Mouse (Mus musculus): ENCODE measurements at regions not wholly inside any gene's neighbourhood (a gene's known extent, or its start where the extent isn't known, plus 50 kb on each side); places are given as distances from the start of the nearest gene placed in this dataset.

DNA sequence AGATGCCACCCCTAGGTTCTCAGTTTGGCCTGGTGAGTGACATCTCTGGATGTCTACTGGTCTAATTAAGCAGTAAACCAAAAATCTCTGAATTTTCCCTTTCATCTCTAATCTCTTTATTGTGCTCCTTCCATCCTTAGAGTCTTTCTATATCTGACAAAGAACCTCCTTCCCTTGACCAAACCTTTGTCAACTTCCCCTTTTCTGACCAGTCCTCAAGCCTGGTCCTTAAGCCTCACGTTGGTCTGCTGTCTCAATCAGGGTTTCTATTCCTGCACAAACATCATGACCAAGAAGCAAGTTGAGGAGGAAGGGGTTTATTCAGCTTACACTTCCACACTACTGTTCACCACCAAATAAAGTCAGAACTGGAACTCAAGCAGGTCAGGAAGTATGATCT is 116.4 kb upstream of the Tab2 start:
- WGBS, result 71% methylated on average over 1 of the region's 1 CpGs
- Histone ChIP-seq H3K36me3 (ENCODE audit: insufficient read depth) (no peaks in the 10 kb centered on the region), H3K4me1 (ENCODE audit: insufficient read depth) (no peaks in the 10 kb centered on the region), H3K9ac (no peak overlapping the region), H3K4me3 (ENCODE audit: low read depth, low read length) (no peak overlapping the region), H3K27me3 (ENCODE audit: insufficient read depth, low read length) (no peaks in the 10 kb centered on the region), H3K27ac (ENCODE audit: low read depth) (no peak overlapping the region), H3K9me3 (ENCODE audit: low read depth, low read length) (no peaks in the 10 kb centered on the region), H3K4me2 (no peak overlapping the region)
- DNase-seq (no peak), ATAC-seq (ENCODE audit: insufficient read depth) (no peak)
- no peak for TF ChIP-seq CTCF (IDR thresholded peaks at IDR 0.05; ENCODE audit: low read depth)

DNA sequence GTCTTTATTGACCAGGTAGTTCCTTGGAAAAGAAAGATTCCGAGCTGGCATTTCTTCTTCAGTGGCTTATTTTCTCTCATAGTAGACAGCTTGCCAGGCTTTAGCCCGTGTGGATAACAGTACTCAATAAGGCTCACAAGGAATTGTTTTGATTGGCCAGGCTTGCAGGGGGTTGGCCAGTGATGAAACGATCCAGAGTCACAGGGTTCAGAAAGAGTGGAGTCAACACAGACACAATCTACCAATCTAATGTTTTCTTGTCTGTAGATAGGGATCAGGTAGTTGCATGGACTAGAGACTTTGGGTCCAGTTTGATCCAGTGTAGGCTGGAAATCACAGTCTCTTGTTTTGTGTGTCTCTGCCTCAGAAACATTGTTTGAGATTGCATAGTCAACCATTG is 115.8 kb upstream of the Tab2 start:
- Histone ChIP-seq H3K27me3 (ENCODE audit: insufficient read depth, low read length) (no peaks in the 10 kb centered on the region), H3K9ac (no peak overlapping the region), H3K27ac (ENCODE audit: low read depth) (no peak overlapping the region), H3K4me3 (ENCODE audit: low read depth, low read length) (no peak overlapping the region), H3K36me3 (ENCODE audit: insufficient read depth) (no peaks in the 10 kb centered on the region), H3K9me3 (ENCODE audit: low read depth, low read length) (no peaks in the 10 kb centered on the region), H3K4me2 (no peak overlapping the region), H3K4me1 (ENCODE audit: insufficient read depth) (no peaks in the 10 kb centered on the region)
- ATAC-seq (ENCODE audit: insufficient read depth), result no peak
- no peak for DNase-seq
- WGBS, result 71% methylated on average over 3 of the region's 3 CpGs
- TF ChIP-seq CTCF (IDR thresholded peaks at IDR 0.05; ENCODE audit: low read depth), result no peak

DNA sequence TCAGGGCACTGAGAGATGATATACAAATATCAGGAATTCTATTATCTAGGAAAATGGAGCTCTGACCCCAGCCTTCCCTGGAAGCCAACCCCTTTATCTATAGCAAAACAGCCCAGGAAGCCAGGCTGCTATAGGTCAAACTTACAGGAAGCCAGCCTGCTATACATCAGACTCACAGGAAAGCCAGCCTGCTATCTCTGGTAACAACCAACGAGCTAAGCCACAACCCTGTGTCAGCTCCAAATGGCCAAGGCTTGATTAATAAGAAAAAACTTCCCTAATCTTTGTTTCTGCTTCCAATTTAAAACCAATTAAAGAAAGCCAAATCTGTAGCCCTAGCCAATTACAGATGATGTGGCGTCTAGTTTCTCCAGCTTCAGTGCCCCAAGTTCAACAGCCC is 114.4 kb upstream of the Tab2 start:
- ATAC-seq (ENCODE audit: insufficient read depth) (peak; percentile 44; the same call in 1 of the 2 replicates), DNase-seq (peak; percentile 24)
- Histone ChIP-seq H3K36me3 (ENCODE audit: insufficient read depth) (no peaks in the 10 kb centered on the region), H3K4me3 (ENCODE audit: low read depth, low read length) (no peak overlapping the region), H3K27me3 (ENCODE audit: insufficient read depth, low read length) (no peaks in the 10 kb centered on the region), H3K4me1 (ENCODE audit: insufficient read depth) (no peaks in the 10 kb centered on the region), H3K9ac (no peak overlapping the region), H3K4me2 (no peak overlapping the region), H3K9me3 (ENCODE audit: low read depth, low read length) (no peaks in the 10 kb centered on the region), H3K27ac (ENCODE audit: low read depth) (no peak overlapping the region)
- WGBS, result 30% methylated on average over 2 of the region's 2 CpGs
- no peak for TF ChIP-seq CTCF (IDR thresholded peaks at IDR 0.05; ENCODE audit: low read depth)

DNA sequence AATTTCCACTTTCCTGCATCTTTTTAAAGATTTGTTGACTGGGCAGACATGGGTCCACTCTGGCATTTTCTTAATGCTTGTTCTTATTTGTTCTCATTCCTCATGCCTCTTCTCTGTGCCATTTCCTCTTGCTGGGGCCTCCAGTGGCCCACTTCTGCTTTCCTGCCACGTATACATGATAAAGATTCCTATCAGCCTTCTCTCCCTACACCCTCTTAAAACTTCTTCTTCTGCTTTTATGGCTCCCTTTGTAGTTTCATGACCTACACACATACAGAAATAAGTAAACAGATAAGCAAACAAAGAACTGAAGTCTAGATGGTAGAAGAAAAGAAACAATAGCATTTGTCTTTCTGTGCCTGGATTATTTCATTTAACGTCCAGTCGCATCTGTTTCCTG is 110.9 kb upstream of the Tab2 start:
- Histone ChIP-seq H3K9ac (no peak overlapping the region), H3K4me2 (no peak overlapping the region), H3K27me3 (ENCODE audit: insufficient read depth, low read length) (no peaks in the 10 kb centered on the region), H3K36me3 (ENCODE audit: insufficient read depth) (no peaks in the 10 kb centered on the region), H3K9me3 (ENCODE audit: low read depth, low read length) (no peaks in the 10 kb centered on the region), H3K4me1 (ENCODE audit: insufficient read depth) (no peaks in the 10 kb centered on the region), H3K4me3 (ENCODE audit: low read depth, low read length) (no peak overlapping the region), H3K27ac (ENCODE audit: low read depth) (no peak overlapping the region)
- DNase-seq (no peak), ATAC-seq (ENCODE audit: insufficient read depth) (no peak)
- TF ChIP-seq CTCF (IDR thresholded peaks at IDR 0.05; ENCODE audit: low read depth), result no peak
- WGBS, result 58% methylated on average over 3 of the region's 3 CpGs

DNA sequence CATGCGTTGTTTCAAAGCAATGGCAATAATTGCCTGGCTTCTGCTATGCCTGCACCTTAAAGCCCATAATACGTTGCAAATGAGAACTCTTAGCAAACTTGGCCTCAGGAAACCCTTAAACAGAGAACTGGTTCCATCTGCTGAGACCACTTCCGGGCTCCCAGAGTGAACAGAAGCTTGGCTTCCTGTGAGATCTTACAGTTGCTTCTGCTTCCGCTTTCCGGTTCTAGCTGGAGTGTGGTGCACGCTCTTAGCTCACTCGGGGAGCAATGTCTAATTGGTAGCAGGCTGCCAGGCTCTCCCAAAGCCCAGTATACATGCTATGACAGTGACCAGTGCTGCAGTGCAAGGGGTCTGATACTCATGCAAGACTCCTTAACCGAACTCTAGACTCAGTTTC is 109.7 kb upstream of the Tab2 start:
- WGBS, result 78% methylated on average over 8 of the region's 8 CpGs
- Histone ChIP-seq H3K36me3 (ENCODE audit: insufficient read depth) (no peaks in the 10 kb centered on the region), H3K27ac (ENCODE audit: low read depth) (no peak overlapping the region), H3K4me1 (ENCODE audit: insufficient read depth) (no peaks in the 10 kb centered on the region), H3K27me3 (ENCODE audit: insufficient read depth, low read length) (no peaks in the 10 kb centered on the region), H3K4me3 (ENCODE audit: low read depth, low read length) (no peak overlapping the region), H3K9me3 (ENCODE audit: low read depth, low read length) (no peaks in the 10 kb centered on the region), H3K4me2 (no peak overlapping the region), H3K9ac (no peak overlapping the region)
- peak; percentile 63 for DNase-seq
- TF ChIP-seq CTCF (IDR thresholded peaks at IDR 0.05; ENCODE audit: low read depth), result no peak
- no peak for ATAC-seq (ENCODE audit: insufficient read depth)

DNA sequence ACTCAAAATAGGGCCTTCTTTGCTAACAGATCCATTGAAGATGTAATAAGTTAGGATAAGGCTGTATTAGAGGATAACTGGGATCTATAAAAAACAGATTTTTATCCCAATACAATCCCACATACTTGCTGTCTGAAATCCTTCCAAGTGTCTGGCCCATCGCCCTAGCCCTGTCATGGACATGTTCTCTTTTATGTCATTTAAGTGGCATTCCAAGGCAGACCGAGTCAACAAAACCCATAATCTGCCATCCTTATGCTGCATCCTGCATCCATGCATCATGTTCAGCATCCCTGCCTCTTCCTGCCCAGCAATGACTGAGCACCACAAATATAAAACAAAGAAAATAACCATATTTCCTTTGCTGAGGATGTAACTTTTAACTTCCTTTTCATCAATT is 108.3 kb upstream of the Tab2 start:
- H3K9me3 ChIP-seq (ENCODE audit: low read depth, low read length), result no peaks in the 10 kb centered on the region
- ATAC-seq (ENCODE audit: insufficient read depth), result no peak
- no peak overlapping the region for H3K4me3 ChIP-seq (ENCODE audit: low read depth, low read length)
- WGBS, result 66% methylated on average over 2 of the region's 2 CpGs
- H3K4me1 ChIP-seq (ENCODE audit: insufficient read depth), result no peaks in the 10 kb centered on the region
- H3K9ac ChIP-seq, result no peak overlapping the region
- TF ChIP-seq CTCF (IDR thresholded peaks at IDR 0.05; ENCODE audit: low read depth), result no peak
- H3K27me3 ChIP-seq (ENCODE audit: insufficient read depth, low read length), result no peaks in the 10 kb centered on the region
- no peak overlapping the region for H3K4me2 ChIP-seq
- DNase-seq, result no peak
- no peaks in the 10 kb centered on the region for H3K36me3 ChIP-seq (ENCODE audit: insufficient read depth)
- no peak overlapping the region for H3K27ac ChIP-seq (ENCODE audit: low read depth)

DNA sequence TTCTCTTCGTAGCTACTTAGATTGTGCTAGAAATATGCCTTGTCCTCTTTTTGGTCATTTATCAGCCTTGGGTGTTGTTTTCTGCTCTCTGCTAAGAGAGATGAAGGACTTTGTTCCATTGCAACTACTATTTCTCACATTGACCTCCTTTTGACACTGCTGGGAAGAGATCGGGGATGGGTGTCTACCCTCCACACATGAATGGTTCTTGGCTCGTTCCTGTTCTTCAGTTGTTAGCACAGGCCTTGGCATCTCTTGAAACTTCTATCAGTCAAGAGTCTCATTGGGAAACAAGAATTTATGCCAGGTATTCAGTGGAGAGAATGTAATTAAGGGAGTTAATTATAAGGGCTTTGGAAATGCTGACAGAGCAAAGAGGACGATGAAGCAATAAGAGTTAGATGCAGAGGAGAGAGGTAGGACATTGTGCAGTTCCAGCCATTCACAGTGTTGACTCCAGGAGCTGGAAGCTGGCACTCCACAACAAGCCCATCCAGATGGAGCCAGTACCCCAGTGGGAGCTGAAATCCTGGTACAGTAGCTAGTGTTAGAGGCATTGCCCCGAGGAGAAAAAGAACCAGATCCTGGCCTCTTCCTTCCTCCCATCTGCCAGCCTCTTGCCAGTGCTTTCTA is 107.5 kb upstream of the Tab2 start:
- Histone ChIP-seq H3K4me3 (ENCODE audit: low read depth, low read length) (no peak overlapping the region), H3K36me3 (ENCODE audit: insufficient read depth) (no peaks in the 10 kb centered on the region), H3K9me3 (ENCODE audit: low read depth, low read length) (no peaks in the 10 kb centered on the region), H3K4me2 (no peak overlapping the region), H3K4me1 (ENCODE audit: insufficient read depth) (no peaks in the 10 kb centered on the region), H3K27me3 (ENCODE audit: insufficient read depth, low read length) (no peaks in the 10 kb centered on the region), H3K27ac (ENCODE audit: low read depth) (no peak overlapping the region), H3K9ac (no peak overlapping the region)
- no peak for ATAC-seq (ENCODE audit: insufficient read depth)
- TF ChIP-seq CTCF (IDR thresholded peaks at IDR 0.05; ENCODE audit: low read depth), result no peak
- no peak for DNase-seq
- 74% methylated on average over 5 of the region's 5 CpGs for WGBS

DNA sequence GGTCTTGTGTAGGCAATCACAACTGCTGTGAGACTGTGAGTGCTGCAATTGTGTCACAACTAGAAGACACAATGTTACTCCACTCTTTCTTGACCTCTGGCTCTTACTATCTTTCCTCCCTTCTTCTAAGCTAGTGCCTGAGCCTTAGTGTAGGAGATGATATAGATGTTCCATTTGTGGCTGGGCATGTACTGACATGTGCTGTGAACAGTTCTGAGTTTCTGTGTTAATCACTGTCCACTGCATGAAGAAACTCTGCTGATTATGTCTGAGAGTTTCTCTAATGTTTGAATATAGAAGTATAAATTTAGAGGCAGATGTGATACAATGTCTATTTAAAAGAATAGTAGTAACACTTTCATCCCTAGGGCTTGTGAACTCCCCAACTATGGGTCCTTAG is 105.0 kb upstream of the Tab2 start:
- Histone ChIP-seq H3K9me3 (ENCODE audit: low read depth, low read length) (no peaks in the 10 kb centered on the region), H3K4me2 (no peak overlapping the region), H3K27ac (ENCODE audit: low read depth) (no peak overlapping the region), H3K36me3 (ENCODE audit: insufficient read depth) (no peaks in the 10 kb centered on the region), H3K27me3 (ENCODE audit: insufficient read depth, low read length) (no peaks in the 10 kb centered on the region), H3K4me1 (ENCODE audit: insufficient read depth) (no peaks in the 10 kb centered on the region), H3K4me3 (ENCODE audit: low read depth, low read length) (no peak overlapping the region), H3K9ac (no peak overlapping the region)
- ATAC-seq (ENCODE audit: insufficient read depth), result no peak
- no peak for DNase-seq
- no peak for TF ChIP-seq CTCF (IDR thresholded peaks at IDR 0.05; ENCODE audit: low read depth)

Measured in lung, embryonic 14.5 days (tissue).